Mouse (Mus musculus) bone marrow macrophage, adult 2 months (primary cell): Measurements from ENCODE around the gene Phxr2.

Source experiments
- CTCF ChIP-seq: IDR thresholded peaks from 2 replicates; pipeline ENCODE4 v1.5.1; 2012; ENCODE audit warnings: low read depth, mild to moderate bottlenecking, low read length, moderate library complexity
- POLR2A ChIP-seq: IDR thresholded peaks from 2 replicates; pipeline ENCODE4 v1.6.1; 2012; ENCODE audit warnings: mild to moderate bottlenecking, low read depth, low read length, borderline replicate concordance

DNA sequence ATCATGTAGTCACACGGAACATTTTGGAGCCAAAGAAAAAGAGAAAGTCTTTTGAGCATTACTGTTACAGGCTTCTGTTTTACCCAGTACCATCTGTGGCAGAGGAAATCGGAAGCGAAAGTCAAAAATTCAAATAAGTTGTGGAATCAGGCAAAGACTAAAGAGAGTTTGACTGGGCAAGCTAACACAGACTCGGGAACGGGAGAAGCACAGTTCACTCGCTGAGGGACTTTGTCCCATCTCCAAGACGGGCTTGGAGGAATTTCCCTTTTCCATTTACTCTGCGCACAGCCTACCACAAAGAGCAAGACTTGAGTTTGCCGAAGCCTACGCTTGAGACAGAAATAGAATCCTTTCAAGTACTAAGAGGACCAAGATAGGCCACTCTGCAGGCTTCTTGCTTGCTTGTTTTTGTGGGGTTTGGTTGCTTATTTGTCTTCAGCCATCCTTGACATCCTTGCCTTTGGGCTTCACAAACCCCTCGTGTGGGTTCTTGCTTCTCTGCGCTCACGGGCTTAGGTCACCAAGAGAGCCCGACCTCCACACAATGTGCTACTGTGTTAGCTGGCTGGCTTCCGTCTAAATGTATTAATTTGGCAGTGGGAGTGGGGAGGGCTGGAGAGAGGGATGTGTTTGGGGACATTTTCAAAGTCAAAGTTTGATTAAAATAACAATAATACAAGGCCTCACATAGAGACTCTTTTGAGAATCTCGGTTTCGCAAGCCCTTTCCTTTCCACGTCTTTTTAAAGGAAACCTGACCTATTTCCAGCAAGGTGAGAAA is 49.8 kb downstream of the Phxr2 start:
- no peak for TF ChIP-seq CTCF
- no peak for TF ChIP-seq POLR2A
